Mouse (Mus musculus) liver, embryonic 16.5 days (tissue): ENCODE data around the gene Rpia. TPM values are rescaled to one million over a fixed set of nuclear protein-coding genes. Genes with fewer than 3 reads are reported as not detected.

ENCODE experiments used
- ATAC-seq: fragments of 200-750 bp; cut with Nextera tagmentation; 2 replicates; pipeline ENCODE4 v1.8.0; 2017; ENCODE audit warnings: low read depth, mild to moderate bottlenecking, moderate number of reproducible peaks, moderate library complexity
- H3K27ac ChIP-seq: fragments of 300-500 bp; sonication (generic); 2 replicates; pipeline ENCODE4 v1.5.1; 2014; ENCODE audit warnings: mild to moderate bottlenecking, low read length
- H3K27me3 ChIP-seq: fragments of 300-500 bp; sonication (generic); 2 replicates; pipeline ENCODE4 v1.6.1; 2014; ENCODE audit warnings: low read depth, low read length, mixed read lengths; ENCODE audit not compliant: control insufficient read depth, insufficient read depth
- H3K36me3 ChIP-seq: fragments of 300-500 bp; sonication (generic); 2 replicates; pipeline ENCODE4 v1.6.1; 2014; ENCODE audit warnings: mild to moderate bottlenecking; ENCODE audit not compliant: control insufficient read depth, insufficient read depth
- H3K4me1 ChIP-seq: fragments of 300-500 bp; sonication (generic); 2 replicates; pipeline ENCODE4 v1.6.1; 2014; ENCODE audit warnings: low read depth, low read length, mixed read lengths; ENCODE audit not compliant: control insufficient read depth
- H3K4me2 ChIP-seq: fragments of 300-500 bp; sonication (generic); 2 replicates; pipeline ENCODE4 v1.6.1; 2014; ENCODE audit warnings: low read depth, low read length, mixed read lengths
- H3K4me3 ChIP-seq: fragments of 300-500 bp; sonication (generic); 2 replicates; pipeline ENCODE4 v1.5.1; 2014; ENCODE audit warnings: low read depth, mild to moderate bottlenecking, low read length
- H3K9ac ChIP-seq: fragments of 300-500 bp; sonication (generic); 2 replicates; pipeline ENCODE4 v1.6.1; 2014; ENCODE audit warnings: low read depth, low read length
- H3K9me3 ChIP-seq: fragments of 300-500 bp; sonication (generic); replicated peaks from 2 replicates; pipeline ENCODE4 v1.6.1; 2016; ENCODE audit warnings: low read length; ENCODE audit not compliant: control insufficient read depth
- WGBS: fragments of 180-500 bp; shearing (Covaris S2); extraction: QIAGEN DNeasy Blood & Tissue Kit; methylation state at CpG from one replicate; pipeline ENCODE4 v1.1.7; 2014; ENCODE audit not compliant: insufficient replicate concordance; 5-methylcytosine and 5-hydroxymethylcytosine counted together
- polyA plus RNA-seq: library from polyadenylated mRNA; unstranded; fragments of >200 nt; fragmentation: Nextera tagmentation; extraction: Ambion mirVana; gene quantifications from 2 replicates; pipeline ENCODE4 v1.2.1, GENCODE M21; 2015

Rpia gene
- polyA plus RNA-seq, 1 experiment from 2014 or later, result 2.0 TPM

GRCm38 (mm10) chr6:70773769-70774168 is 18.3 kb downstream of the Rpia start:
- H3K4me1 ChIP-seq, result peaks cover 6% of the 10 kb centered on the region; the same call in 1 of the 2 replicates
- peaks cover 35% of the 10 kb centered on the region for H3K36me3 ChIP-seq
- 43% methylated on average over 5 of the region's 5 CpGs for WGBS
- H3K4me3 ChIP-seq, result no peak overlapping the region
- ATAC-seq, result no peak
- no peak overlapping the region for H3K27ac ChIP-seq
- no peaks in the 10 kb centered on the region for H3K9me3 ChIP-seq
- H3K9ac ChIP-seq, result no peak overlapping the region
- H3K4me2 ChIP-seq, result no peak overlapping the region
- H3K27me3 ChIP-seq, result no peaks in the 10 kb centered on the region

- Histone ChIP-seq H3K4me3 (no peak overlapping the region), H3K27ac (no peak overlapping the region), H3K36me3 (peaks cover 43% of the 10 kb centered on the region), H3K27me3 (no peaks in the 10 kb centered on the region), H3K4me1 (no peaks in the 10 kb centered on the region), H3K4me2 (no peak overlapping the region), H3K9ac (no peak overlapping the region), H3K9me3 (no peaks in the 10 kb centered on the region)
- WGBS, result 33% methylated on average over 6 of the region's 6 CpGs
- peak; percentile 63 for ATAC-seq
Measured at GRCm38 (mm10) chr6:70768769-70769168, 23.3 kb downstream of the Rpia start.

DNA sequence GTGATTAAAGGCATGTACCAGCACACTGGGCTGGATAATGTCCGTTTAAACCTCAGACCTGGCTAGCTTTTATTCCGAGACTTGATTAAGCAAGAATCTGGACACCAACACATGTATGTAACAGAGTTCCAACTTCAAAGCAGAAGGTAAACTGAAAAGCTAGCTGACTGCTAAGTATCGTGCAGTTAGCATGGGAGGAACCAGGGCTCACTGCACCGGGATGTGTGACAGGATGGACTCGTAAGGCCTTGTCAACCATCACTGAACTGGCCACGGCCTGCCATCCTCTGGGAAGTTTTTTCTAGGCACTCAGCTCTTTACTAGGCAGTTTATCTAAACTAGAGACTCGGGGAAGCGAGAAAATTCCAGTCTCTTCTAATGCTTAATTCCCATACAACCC is 27.0 kb downstream of the Rpia start:
- H3K36me3 ChIP-seq, result peaks cover 29% of the 10 kb centered on the region

DNA sequence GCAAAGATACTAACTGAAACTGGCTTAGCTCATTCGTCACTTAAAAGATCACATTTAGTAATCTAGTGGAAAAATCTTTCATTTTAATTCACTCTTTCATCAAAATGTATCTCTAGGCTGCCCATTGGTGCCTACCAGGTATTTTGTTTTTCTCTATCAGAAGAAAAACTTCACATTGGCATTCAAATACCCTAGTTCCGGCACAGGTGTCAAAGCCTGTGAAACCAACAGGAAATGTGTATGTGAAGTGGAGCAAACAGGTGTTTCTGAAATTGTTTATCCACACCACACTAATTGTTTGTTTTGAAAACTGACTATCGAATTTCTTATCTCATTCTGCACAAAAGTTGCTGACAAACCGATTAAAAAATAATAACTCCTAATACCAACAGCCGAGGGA is 27.5 kb downstream of the Rpia start:
- H3K27me3 ChIP-seq, result no peaks in the 10 kb centered on the region
- no peaks in the 10 kb centered on the region for H3K4me1 ChIP-seq
- no peak for ATAC-seq
- no peak overlapping the region for H3K9ac ChIP-seq
- no peaks in the 10 kb centered on the region for H3K9me3 ChIP-seq
- H3K27ac ChIP-seq, result no peak overlapping the region
- peaks cover 26% of the 10 kb centered on the region for H3K36me3 ChIP-seq
- no peak overlapping the region for H3K4me3 ChIP-seq
- 73% methylated on average over 5 of the region's 5 CpGs for WGBS
- no peak overlapping the region for H3K4me2 ChIP-seq

More for the DNA sequence above, 27.0 kb downstream of the Rpia start:
- no peaks in the 10 kb centered on the region for H3K9me3 ChIP-seq
- H3K27ac ChIP-seq, result no peak overlapping the region
- ATAC-seq, result no peak
- no peak overlapping the region for H3K4me2 ChIP-seq
- H3K27me3 ChIP-seq, result no peaks in the 10 kb centered on the region
- H3K4me1 ChIP-seq, result no peaks in the 10 kb centered on the region
- H3K9ac ChIP-seq, result no peak overlapping the region
- H3K4me3 ChIP-seq, result no peak overlapping the region
- WGBS, result 76% methylated on average over 8 of the region's 8 CpGs

GRCm38 (mm10) chr6:70763881-70764280 is 28.2 kb downstream of the Rpia start:
- H3K36me3 ChIP-seq, result peaks cover 24% of the 10 kb centered on the region
- no peak for ATAC-seq
- no peaks in the 10 kb centered on the region for H3K4me1 ChIP-seq
- no peaks in the 10 kb centered on the region for H3K27me3 ChIP-seq
- H3K4me3 ChIP-seq, result no peak overlapping the region
- WGBS, result 89% methylated on average over 4 of the region's 4 CpGs
- H3K4me2 ChIP-seq, result no peak overlapping the region
- no peak overlapping the region for H3K9ac ChIP-seq
- H3K9me3 ChIP-seq, result no peaks in the 10 kb centered on the region
- H3K27ac ChIP-seq, result no peak overlapping the region

GRCm38 (mm10) chr6:70762659-70763058 is 29.4 kb downstream of the Rpia start:
- Histone ChIP-seq H3K4me1 (no peaks in the 10 kb centered on the region), H3K9me3 (no peaks in the 10 kb centered on the region), H3K27ac (no peak overlapping the region), H3K4me3 (no peak overlapping the region), H3K27me3 (no peaks in the 10 kb centered on the region), H3K4me2 (no peak overlapping the region), H3K9ac (no peak overlapping the region), H3K36me3 (peaks cover 15% of the 10 kb centered on the region)
- 57% methylated on average over 6 of the region's 6 CpGs for WGBS
- no peak for ATAC-seq

GRCm38 (mm10) chr6:70760951-70761350 is 31.1 kb downstream of the Rpia start:
- H3K4me2 ChIP-seq, result no peak overlapping the region
- ATAC-seq, result no peak
- H3K27me3 ChIP-seq, result no peaks in the 10 kb centered on the region
- no peak overlapping the region for H3K4me3 ChIP-seq
- peaks cover 3% of the 10 kb centered on the region for H3K36me3 ChIP-seq
- H3K27ac ChIP-seq, result no peak overlapping the region
- H3K9me3 ChIP-seq, result no peaks in the 10 kb centered on the region
- WGBS, result 72% methylated on average over 4 of the region's 4 CpGs
- no peak overlapping the region for H3K9ac ChIP-seq
- no peaks in the 10 kb centered on the region for H3K4me1 ChIP-seq

- Histone ChIP-seq H3K4me1 (peaks cover 10% of the 10 kb centered on the region), H3K9ac (no peak overlapping the region), H3K4me3 (no peak overlapping the region), H3K36me3 (no peaks in the 10 kb centered on the region), H3K27ac (no peak overlapping the region), H3K9me3 (no peaks in the 10 kb centered on the region), H3K27me3 (no peaks in the 10 kb centered on the region), H3K4me2 (no peak overlapping the region)
- WGBS, result 82% methylated on average over 10 of the region's 10 CpGs
- ATAC-seq, result no peak
Measured at GRCm38 (mm10) chr6:70754833-70755232, 37.2 kb downstream of the Rpia start.

DNA sequence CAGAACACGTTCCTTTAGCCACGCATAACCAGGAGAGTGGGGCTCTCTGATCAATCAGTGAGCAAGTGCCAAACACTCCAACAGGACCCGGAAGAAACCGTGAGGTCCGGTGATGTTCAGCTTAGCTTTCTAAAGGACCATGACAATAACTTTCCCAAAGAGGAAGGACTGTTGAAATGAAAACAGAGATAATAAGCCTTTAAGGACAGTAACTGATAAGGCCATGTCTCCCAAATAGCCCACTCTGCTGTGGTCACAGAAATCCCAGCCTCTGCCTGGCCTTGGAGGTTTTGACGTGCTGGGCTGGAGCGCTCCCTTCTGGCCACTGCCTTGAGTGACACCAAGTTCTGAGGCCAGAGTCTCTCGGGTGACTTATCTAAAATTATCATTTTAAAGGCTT is 39.7 kb downstream of the Rpia start:
- H3K4me1 ChIP-seq, result peaks cover 10% of the 10 kb centered on the region
- no peaks in the 10 kb centered on the region for H3K9me3 ChIP-seq
- WGBS, result 15% methylated on average over 8 of the region's 8 CpGs
- peak; percentile 83 for ATAC-seq
- no peaks in the 10 kb centered on the region for H3K27me3 ChIP-seq
- H3K27ac ChIP-seq, result peak overlapping the region; percentile 31
- H3K36me3 ChIP-seq, result no peaks in the 10 kb centered on the region
- no peak overlapping the region for H3K4me3 ChIP-seq
- no peak overlapping the region for H3K9ac ChIP-seq
- H3K4me2 ChIP-seq, result peak overlapping the region; percentile 52
